Mouse (Mus musculus): ENCODE data around the gene Cdkal1.

- TF ChIP-seq CTCF (IDR thresholded peaks at IDR 0.05; ENCODE audit: control insufficient read depth, insufficient read depth, low read length), result no peak
- TF ChIP-seq POLR2A (IDR thresholded peaks at IDR 0.05; ENCODE audit: borderline replicate concordance, control insufficient read depth, low read depth, low read length), result no peak
Observed at GRCm38 (mm10) chr13:29743761-29744160, 111.7 kb downstream of the Cdkal1 start.
